Mouse (Mus musculus): ENCODE data around the gene Rasgef1b.

DNA sequence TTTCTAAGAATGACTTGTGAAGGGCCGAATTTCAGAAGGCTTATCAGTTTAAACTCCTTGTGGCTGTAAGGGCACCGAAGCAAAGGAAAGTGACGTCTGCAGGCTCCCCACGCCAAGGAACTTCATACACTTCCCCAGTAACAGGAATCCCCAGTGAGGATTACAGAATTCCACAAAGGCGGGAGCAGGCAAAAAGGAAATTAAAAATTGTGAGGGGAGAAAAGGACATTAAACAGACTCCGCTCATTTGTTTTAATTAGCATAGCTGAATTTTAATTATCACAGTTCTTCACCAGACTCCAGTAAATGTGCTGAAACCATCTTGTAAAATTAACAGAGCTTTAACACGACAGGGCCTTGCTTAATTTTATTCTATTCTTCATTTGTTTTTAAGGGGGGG, 17.2 kb upstream of the Rasgef1b start:
- TF ChIP-seq POLR2A (IDR thresholded peaks at IDR 0.05; ENCODE audit: borderline replicate concordance, control insufficient read depth, low read depth, low read length) = no peak
- TF ChIP-seq CTCF (IDR thresholded peaks at IDR 0.05; ENCODE audit: control insufficient read depth, insufficient read depth, low read length) = no peak
